Mouse (Mus musculus): Measurements from ENCODE around the gene Tdp1.

DNA sequence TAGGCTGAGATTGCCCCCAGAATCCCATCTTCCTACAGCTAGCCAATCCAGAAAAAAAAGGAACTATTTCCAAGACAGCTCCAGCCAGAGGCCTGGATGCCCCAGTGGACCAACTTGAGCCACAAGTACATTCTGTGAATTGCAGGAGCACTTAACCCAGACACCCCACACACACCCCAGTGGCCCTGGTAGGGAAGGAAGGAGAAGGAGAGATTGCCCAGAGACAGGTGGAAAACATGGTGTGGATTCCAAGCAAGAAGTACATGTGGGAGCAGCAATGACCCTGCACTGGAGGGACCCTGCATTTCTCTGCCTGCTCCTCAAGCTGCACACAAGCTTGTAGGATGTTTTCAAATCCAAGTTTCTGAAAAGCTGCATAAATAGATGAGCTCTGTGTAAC, 75.0 kb downstream of the Tdp1 start:
- no peak for TF ChIP-seq CTCF (IDR thresholded peaks at IDR 0.05; ENCODE audit: low read depth, low read length)
- TF ChIP-seq POLR2A (IDR thresholded peaks at IDR 0.05; ENCODE audit: insufficient read depth, low read length), result no peak

Data from ES-Bruce4 (cell line).